Mouse (Mus musculus) cerebellum, adult 9-11 months (tissue): ENCODE data around the gene Klhdc2.
A peak's percentile ranks its signal among the peaks of the same experiment; 100 is the strongest.

Experiments
- DNase-seq: peaks from one replicate; pipeline ENCODE4 v3.0.0; 2022

Gene Klhdc2

DNA sequence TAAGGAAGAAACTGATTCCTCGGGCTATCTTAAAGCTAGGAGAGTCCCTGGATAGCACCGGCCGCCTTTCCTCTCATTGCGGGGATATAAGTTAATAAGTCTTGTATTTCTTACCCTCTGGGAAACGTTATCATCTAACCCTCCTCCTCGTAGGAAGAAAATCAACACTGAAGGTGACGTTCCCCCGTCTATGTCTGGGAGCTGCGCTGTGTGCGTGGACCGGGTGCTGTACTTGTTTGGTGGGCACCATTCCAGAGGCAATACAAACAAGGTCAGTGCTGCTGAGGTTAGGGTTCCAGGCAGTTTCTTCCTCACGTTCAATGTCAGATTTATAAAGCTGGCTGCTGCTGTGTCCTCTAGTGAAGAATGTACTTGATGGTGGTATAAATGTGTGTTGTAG lies 5.7 kb downstream of the Klhdc2 start:
- no peak for DNase-seq

DNA sequence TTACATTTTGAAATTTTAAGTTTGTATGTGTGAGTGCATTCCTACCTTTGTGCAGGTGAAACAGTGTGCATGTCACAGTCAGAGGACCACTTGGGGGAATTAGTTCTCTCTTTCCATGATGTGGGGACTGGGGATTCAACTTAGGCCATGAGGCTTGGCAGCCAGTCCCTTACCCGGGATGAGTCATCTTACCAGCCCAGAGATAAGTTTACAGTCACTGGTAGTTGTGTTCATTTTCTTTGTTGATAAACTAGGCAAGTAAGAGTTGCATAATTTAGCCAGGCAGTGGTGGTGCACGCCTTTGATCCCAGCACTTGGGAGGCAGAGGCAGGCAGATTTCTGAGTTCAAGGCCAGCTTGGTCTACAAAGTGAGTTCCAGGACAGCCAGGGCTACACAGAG lies 7.6 kb downstream of the Klhdc2 start:
- no peak for DNase-seq

DNA sequence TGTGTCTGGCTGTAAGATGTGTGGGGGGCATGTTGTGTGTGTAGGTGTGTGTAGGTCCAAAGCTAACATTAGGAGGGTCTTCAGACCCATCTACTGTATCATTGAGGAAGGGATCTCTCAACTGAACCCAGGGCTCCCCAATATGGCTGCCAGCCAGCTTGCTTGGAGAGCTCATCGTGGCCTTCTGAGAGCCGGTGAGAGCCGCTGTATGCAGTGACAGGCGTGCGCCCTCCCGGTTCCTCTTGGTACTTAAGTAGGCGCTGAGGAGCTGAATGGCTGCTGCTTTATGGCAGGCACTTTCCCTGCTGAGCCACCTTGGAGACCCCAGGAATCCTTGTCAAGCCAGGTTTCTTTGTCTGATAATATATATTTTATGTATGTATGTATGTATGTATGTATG lies 9.9 kb downstream of the Klhdc2 start:
- DNase-seq, result no peak

DNA sequence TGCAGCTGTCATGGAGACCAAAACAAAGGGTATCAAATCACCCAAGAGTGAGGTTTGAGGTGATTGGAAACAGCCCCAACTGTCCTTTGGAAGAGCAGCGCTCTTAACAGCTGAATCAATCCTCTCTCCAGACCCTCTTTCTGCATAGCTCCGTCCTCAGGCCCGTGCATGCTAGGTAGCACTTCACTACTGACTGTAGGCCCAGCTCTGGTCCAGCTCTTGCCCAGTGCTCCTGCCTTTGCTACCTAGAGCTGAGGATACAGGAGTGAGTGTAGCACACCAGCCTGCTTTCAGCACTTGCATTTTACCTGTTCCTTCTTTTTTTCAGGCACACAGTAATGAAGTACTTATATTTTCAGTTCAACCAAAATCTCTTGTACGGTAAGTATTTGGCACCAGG lies 13.2 kb downstream of the Klhdc2 start:
- no peak for DNase-seq

DNA sequence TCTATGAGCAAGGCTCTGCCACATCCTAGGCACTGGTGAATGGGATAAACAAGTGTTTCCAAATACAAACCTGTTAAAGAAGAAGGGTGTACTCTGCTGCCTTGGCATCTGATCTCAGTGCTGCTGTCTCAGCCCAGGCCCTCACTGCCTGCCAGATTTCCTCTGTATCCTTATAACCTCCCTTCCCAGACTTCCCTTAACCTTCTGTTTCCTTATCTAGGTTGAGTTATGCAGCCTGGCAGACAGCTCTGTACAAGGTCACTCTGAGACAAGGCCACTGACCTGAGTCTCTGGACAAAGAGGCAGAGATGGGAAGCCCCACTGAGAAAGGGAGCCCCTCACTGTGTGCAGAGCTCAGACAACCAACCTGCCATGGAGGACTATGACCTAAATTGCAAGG lies 21.9 kb downstream of the Klhdc2 start:
- DNase-seq, result no peak

DNA sequence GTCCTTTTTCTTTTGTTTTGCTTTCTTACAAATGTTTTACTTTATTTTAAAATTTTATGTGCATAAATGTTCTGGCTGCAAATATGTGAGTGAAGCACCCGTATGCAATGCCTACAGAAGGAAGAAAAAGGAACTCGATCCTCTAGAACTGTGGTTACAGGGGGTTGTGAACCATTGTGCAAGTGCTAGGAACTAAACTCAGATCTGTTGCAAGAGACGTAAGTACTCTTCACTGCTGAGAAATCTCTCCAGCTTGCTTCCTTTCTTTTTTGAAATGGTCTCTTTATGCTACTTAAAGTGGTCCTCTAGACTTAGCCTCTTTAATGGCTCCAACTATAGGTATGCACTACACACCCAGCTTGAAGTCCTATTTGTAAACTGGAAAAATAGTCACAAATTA lies 34.7 kb downstream of the Klhdc2 start:
- DNase-seq, result no peak

DNA sequence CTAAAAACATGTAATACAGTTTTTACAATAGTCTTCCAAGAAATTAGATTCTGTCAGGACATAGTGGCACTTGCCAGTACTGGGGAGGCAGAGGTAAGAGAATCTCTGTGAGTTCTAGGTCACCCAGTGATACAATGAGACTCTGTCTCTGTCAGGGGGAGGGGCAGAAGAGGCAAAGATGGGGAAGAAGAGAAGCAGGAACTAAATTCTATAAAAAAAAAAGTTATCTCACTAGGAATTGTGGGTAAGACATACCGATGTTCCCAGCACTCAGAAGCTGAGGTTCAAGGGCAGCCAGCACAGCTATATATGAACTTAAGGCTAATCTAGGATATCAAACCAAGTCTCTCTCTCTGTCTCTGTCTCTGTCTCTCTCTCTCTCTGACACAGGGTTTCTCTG lies 35.7 kb downstream of the Klhdc2 start:
- DNase-seq, result no peak

DNA sequence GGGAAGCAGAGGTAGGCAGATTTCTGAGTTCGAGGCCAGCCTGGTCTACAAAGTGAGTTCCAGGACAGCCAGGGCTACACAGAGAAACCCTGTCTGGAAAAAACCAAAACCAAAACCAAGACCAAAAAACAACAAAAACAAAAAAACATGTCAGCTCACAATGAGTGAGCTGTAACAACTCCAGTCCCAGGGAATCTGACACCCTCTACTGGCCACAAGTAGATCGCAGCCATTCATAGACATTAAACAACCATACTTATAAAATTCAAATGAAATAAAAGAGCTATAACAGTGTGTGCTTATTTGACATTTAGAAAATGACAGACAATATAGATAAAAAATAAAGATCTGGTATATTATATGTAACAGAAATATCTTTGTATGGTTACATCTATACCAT lies 37.1 kb downstream of the Klhdc2 start:
- no peak for DNase-seq

DNA sequence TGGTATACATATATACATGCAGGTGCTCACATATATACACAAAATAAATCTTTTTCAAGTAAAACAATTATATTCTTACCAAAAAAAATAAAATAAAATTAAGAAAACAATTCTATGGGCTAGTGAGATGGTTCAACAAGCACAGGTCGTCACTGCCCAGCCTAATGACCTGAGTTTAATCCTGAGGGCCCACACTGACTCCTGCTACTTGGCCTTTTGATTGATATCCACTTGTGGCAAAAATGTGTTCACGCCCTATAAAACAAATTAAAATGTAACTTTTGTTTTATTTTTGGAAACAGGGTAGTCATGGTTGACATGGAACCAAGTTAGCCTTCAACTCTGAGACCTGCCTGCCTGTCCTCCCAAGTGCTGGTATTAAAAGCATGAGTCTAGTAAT lies 53.4 kb downstream of the Klhdc2 start:
- no peak for DNase-seq

DNA sequence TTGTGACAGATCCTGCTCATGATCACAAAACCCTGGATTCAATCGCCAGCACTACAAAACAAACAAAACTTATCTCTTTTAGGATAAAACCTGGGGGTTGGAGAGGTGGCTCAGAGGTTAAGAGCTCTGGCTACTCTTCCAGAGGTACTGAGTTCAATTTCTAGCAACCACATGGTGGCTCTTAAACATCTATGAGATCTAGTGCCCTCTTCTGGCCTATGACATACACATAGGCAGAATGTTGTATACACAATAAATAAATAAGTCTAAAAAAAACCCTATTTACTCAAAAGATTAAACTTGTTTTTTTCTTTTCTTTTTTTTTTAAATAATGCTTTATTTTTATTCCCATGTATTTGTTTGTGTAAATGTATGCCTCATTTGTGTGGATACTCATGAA lies 55.2 kb downstream of the Klhdc2 start:
- DNase-seq, result no peak

DNA sequence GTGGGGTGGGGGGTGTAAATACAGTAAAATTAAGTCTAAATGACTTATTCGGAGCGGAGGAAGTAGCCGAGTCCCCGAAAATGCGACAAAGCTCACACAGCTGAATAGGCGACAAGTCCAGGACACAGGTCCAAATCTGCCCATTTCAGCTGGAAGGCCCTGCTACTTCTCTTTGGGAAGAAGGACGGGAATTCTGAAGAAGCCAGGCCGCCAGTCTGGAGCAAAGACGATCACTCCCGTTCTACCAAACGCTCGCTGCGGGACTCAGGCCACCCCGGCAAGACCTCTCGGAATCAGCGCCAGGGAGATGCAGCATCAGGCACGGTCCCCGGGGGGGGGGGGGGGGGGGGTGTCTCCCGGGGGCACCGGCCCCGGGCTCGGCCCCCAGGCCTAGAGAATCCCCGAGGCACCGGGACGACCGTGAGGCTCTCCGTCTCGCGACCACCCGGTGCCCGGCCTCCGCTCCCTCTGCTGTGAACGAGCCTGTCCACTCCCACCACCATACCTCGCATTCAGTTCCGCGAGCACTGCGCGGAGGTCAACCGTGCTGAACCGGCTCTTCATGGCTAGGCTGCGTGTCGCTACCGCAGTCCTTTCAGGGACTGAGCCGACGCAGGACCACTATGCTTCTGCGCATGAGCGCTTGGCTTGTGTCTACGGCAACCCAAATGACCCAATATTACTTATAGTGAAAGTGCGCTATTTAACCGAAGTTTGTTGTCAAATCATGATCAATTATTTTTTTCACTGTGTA lies 60.2 kb downstream of the Klhdc2 start, which contains the start of gene Nemf:
Nemf (minus strand) TSS at position 620 of the 754 bp plus-strand sequence.
- peak; percentile 89 for DNase-seq

DNA sequence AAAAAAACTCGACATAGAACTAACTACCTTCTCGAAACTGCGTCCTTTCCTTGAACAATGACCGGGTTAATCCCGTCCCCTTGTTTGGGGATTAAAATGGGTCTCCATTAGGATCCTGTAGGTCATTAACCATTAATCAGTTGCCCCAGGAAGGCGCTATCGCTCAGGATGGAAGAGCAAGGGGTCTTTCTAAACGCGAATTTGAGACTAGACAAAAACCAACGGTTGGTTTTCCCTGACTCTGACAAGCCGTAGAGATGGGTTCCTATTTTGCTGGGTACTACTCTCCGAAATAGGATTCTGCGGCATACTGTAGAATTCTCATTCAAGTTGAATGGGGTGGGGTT lies 60.8 kb downstream of the Klhdc2 start:
- no peak for DNase-seq
